Mouse (Mus musculus): Measurements from ENCODE around the gene Neu4. TPM values are rescaled to one million over a fixed set of nuclear protein-coding genes. Genes with fewer than 3 reads are reported as not detected.

Neu4 gene
- not detected for polyA plus RNA-seq (2015; fragmentation: Illumina TruSeq; extraction: RNeasy Lipid Tissue Mini Kit (QIAGEN cat#74804); ENCODE audit: insufficient read depth, low replicate concordance)

DNA sequence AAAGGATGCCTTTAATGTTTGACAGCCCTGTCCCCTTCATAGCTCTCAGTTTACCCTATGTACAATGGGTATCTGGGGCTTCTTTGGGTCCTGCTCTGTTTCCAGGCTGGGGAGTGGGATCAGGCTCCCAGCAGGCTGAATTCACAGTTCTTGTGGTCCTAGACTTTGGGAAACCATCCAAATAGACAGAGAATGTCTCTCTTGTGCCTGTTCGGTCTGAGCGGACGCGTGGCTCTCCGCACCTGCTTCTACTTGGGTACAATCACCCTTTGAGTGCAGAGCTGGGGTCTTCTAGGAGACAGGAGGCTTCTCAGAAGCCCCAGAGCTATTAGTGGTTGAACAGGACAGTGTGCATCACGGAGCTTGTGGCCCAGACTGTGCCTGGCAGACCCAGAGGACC is at the start of gene Neu4:
Gene Neu4, plus strand, starts transcription at position 301 of the 400 bp plus-strand sequence.

DNA sequence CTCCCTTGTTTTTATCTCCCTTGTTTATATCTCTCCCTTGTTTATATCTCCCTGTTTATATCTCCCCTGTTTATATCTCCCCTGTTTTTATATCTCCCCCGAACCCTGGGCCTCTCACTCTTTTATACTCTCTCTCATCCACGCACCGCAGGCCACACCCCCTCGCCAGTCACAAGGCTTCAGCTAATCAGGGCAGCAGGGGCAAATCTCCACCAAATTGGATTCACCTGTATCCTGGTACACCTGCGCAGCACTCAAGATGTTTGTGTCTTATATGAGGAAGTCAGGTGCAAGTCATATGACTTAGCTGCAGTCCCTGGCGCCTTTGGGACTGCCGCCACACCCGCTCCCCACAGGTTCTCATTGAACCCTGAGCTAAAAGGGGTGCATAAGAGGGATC is 30.0 kb upstream of the Neu4 start, which contains the start of gene Gal3st2c:
Gene Gal3st2c, plus strand, starts transcription at position 301 of the 400 bp plus-strand sequence.

DNA sequence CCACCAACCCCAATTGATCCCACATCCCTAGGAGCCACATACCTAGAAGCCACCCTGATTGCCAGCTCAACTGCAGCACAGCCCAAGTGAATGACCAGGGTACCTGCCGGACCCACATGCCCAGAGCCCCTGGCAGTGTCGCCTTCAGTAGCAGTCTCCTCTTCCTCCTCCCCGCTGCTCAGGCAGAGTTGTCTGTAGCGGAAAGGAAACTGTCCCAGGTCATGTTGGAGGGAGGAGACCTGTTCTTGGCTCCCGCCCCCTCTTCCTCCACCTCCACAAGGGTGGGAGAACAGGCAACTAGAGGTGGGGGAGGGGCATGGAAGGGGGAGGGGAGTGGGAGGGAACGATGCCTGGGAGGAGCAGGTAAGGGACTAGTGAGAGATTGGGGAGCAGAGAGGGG is 32.1 kb downstream of the Neu4 start, which contains the start of gene Pdcd1:
Gene Pdcd1, minus strand, starts transcription at position 181 of the 400 bp plus-strand sequence.

Other genes with a start within 250 kb of the Neu4 start
- gene Dtymk, start 218.5 kb upstream of the Neu4 start, polyA plus RNA-seq (2015; fragmentation: Illumina TruSeq; extraction: RNeasy Lipid Tissue Mini Kit (QIAGEN cat#74804); ENCODE audit: insufficient read depth, low replicate concordance) = 127 TPM
- 25.5 TPM for gene Ing5, start 216.5 kb upstream of the Neu4 start, polyA plus RNA-seq (2015; fragmentation: Illumina TruSeq; extraction: RNeasy Lipid Tissue Mini Kit (QIAGEN cat#74804); ENCODE audit: insufficient read depth, low replicate concordance)
- 26.5 TPM for gene D2hgdh, start 195.5 kb upstream of the Neu4 start, polyA plus RNA-seq (2015; fragmentation: Illumina TruSeq; extraction: RNeasy Lipid Tissue Mini Kit (QIAGEN cat#74804); ENCODE audit: insufficient read depth, low replicate concordance)
- gene Gal3st2, start 159.1 kb upstream of the Neu4 start, polyA plus RNA-seq (2015; fragmentation: Illumina TruSeq; extraction: RNeasy Lipid Tissue Mini Kit (QIAGEN cat#74804); ENCODE audit: insufficient read depth, low replicate concordance) = 12.7 TPM
- gene Gal3st2b, start 102.1 kb upstream of the Neu4 start, polyA plus RNA-seq (2015; fragmentation: Illumina TruSeq; extraction: RNeasy Lipid Tissue Mini Kit (QIAGEN cat#74804); ENCODE audit: insufficient read depth, low replicate concordance) = 5.9 TPM
- 0.62 TPM for gene Gal3st2c, start 29.9 kb upstream of the Neu4 start, polyA plus RNA-seq (2015; fragmentation: Illumina TruSeq; extraction: RNeasy Lipid Tissue Mini Kit (QIAGEN cat#74804); ENCODE audit: insufficient read depth, low replicate concordance)
- gene Pdcd1, start 32.1 kb downstream of the Neu4 start, polyA plus RNA-seq (2015; fragmentation: Illumina TruSeq; extraction: RNeasy Lipid Tissue Mini Kit (QIAGEN cat#74804); ENCODE audit: insufficient read depth, low replicate concordance) = 2.0 TPM